Mouse (Mus musculus): Measurements from ENCODE around the gene Gm17087.

Gm17087 gene

GRCm38 (mm10) chr17:8548733-8549132 lies 18.0 kb downstream of the Gm17087 start:
- DNase-seq (ENCODE audit: low read depth in 1 of 2, low spot score in 2 of 2): no peak

- no peak for DNase-seq (ENCODE audit: low read depth in 1 of 2, low spot score in 2 of 2)
These were observed 20.4 kb downstream of the Gm17087 start for GRCm38 (mm10) chr17:8546366-8546765.

GRCm38 (mm10) chr17:8541974-8542538 lies 24.7 kb downstream of the Gm17087 start:
- no peak for DNase-seq (ENCODE audit: low read depth in 1 of 2, low spot score in 2 of 2)

- DNase-seq (ENCODE audit: low read depth in 1 of 2, low spot score in 2 of 2): no peak
These were observed 28.6 kb downstream of the Gm17087 start for GRCm38 (mm10) chr17:8538102-8538501.

DNA sequence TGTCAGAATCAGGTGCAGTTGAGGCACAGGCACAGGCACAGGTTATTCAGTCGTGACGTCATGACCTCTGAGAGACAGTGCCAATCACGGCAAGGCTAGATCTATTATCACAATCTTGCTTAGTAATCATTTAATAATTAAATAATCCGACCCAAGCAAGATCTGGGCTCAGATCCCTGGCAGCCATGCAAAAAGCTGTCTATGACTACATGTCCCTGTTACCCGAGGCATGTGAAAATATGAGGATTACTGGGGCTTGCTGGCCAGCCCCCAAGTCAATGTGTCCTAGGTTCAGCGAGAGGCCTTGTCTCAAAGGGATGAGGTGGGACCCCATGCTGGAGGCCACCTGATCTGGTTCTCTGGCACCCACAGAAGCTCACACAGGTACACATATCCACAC lies 30.2 kb downstream of the Gm17087 start:
- no peak for DNase-seq (ENCODE audit: low read depth in 1 of 2, low spot score in 2 of 2)

- DNase-seq (ENCODE audit: low read depth in 1 of 2, low spot score in 2 of 2): no peak
These were observed 32.9 kb downstream of the Gm17087 start for GRCm38 (mm10) chr17:8533828-8534227.

GRCm38 (mm10) chr17:8532609-8533008 lies 34.1 kb downstream of the Gm17087 start:
- no peak for DNase-seq (ENCODE audit: low read depth in 1 of 2, low spot score in 2 of 2)

- DNase-seq (ENCODE audit: low read depth in 1 of 2, low spot score in 2 of 2): no peak
These were observed 38.1 kb downstream of the Gm17087 start for GRCm38 (mm10) chr17:8528641-8529040.

DNA sequence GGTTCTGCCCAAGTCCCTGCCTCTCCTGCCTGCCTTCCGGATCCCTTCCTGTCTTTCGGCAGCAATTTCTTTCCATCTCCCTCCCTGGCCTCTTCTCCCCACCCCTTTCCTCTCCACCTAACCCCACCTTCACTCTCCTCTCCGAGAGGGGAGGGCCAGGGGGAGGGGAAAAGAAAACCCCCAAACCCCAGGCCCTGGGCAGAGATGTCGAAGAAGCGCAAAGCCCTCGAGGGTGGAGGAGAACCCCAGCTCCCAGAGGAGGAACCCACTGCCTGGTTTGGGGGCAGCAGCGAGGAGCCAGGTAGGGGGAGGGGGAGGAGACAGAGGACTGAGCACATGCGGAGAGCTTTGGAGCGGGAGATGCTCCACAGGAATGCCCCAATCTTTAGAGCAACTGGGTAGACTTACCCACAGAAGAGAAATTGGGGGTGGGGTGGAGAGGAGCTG lies 39.9 kb downstream of the Gm17087 start:
- no peak for DNase-seq (ENCODE audit: low read depth in 1 of 2, low spot score in 2 of 2)

DNA sequence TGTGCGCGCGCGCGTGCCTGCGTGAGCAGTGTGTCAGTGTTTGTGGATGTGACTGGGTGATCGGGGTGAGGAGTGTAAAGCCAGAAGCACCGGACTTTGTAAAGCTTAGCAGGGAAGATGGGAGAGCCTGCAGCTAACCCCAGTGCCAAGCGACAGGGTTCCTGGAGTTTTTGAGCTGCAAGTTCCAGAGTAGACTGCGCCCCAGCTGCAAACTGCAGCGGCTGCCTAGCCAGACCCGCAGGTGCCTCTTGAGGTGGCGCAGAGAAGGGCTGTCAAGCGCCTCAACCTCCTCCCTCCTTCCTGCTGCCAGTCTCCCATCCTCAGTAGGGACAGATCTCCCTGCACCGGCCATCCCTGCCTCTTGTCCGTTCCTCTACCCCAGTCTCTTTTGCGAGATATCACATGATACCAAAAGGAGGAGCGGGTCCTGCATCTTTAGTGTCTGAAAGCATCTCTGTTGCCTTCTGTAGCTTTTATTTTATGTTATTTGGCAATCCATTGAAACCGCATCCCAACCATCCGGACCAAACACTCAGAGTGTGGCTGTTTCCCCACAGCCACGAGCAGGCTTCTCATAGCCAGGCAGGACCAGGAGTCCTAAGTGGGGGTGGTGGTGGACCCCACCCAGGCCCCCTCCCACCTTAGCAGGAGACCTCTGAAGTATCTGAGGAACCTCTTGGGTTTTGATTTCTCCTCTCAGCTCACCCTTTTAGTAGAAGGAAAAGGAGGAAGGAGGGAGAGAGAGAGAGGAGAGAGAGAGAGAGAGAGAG lies 40.6 kb downstream of the Gm17087 start:
- no peak for DNase-seq (ENCODE audit: low read depth in 1 of 2, low spot score in 2 of 2)

DNA sequence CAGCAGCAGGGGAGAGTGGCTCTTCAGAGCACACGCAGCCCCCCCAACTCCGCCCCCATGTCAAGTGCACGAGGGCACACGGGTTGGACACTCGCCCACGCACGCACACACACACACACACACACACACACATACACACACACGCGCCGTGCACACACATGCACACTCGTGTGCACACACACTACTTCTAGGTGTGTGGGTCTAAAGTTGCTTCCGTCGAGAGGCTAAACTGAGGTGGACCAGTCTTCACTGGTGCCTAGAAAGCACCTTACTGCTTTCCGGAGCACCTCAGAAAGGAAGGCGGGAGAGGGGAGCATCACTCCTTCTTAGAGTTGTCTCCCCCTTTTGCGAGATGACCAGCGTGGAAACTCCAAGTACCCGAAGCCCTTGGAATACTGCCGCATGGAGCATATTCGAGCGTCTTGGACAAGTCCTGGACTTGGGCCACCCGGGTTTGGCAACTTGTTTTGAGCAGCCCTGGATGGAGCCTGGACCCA lies 41.5 kb downstream of the Gm17087 start, which contains the start of gene Pde10a:
Gene Pde10a, plus strand, starts transcription at position 148 of the 497 bp plus-strand sequence.
- no peak for DNase-seq (ENCODE audit: low read depth in 1 of 2, low spot score in 2 of 2)

DNA sequence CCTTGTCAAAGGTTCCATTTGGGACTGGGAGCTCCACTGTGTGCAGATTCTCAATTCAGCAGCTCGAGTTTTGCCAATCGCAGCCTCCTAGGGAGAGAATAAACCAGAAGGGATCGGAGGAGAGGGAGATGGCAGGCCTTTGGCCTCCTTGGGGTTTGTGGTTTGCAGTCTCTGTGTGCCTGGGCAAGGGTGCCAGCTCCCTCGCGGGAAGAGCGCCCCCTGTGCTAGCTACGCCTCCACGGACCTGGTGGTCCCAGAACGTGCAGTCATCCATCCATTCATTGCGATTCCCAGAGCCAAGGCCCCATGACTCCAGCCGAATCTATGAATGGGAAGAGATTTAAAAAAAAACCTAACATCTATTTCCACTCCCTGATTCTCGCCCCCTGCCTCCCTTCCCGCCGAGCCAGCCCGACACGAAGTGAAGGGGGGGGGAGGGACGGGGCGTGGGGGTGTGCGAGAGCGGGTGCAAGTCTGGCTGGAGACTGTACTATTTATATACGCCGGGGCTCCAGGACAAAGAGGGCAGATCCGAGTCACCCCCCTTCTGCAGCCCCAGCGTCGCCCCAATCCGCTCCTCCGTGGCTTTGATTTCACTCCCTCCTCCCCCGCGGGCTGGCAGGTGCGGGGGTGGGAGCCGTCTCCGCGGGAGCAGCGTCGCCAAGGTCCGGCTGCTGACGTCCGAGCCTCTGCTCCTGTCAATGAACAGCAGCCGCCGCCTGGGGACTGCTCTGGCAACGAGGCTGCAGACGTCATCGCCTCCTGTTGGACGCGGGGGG lies 42.2 kb downstream of the Gm17087 start:
- DNase-seq (ENCODE audit: low read depth in 1 of 2, low spot score in 2 of 2): no peak

DNA sequence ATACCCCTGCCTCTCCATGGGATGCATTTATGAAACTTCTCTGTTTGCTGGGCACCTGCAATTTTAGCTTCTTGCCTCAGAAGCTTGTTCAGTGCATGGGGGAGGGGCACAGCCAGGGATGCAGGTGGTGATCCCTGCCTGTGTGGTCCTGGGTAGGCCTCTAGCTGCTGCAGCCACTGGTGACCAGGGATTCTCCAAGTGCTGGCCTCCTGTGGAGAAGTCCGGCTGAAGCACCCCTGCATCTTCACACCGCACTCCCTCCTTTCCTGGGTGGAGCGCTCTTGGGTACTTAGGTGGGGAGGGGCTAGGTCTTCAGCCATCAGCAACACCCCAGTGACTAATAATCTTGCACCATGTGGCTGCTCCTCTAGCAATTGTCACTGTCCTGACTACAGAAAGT lies 42.8 kb downstream of the Gm17087 start:
- DNase-seq (ENCODE audit: low read depth in 1 of 2, low spot score in 2 of 2): no peak

DNA sequence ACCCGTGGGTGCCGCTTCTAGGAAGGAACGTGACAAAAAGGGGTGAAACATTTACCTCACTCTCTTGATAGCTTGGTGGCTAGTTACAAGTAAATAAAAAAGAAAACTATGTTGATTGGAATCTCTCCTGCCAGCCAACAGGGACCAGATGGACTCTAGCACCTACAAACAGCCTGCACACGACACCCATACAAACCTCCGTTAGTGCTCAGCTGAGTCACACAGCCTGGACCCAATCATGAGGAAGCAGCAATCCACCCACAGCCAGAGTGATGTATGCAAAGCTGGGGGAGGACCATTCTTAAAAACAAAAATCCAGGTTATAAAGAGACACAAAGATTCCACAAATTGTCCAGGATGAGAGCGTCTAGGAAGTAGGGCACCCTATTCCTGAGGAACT lies 50.7 kb downstream of the Gm17087 start:
- no peak for DNase-seq (ENCODE audit: low read depth in 1 of 2, low spot score in 2 of 2)
